Mouse (Mus musculus): ENCODE data around the gene Nap1l5.

The Nap1l5 gene

DNA sequence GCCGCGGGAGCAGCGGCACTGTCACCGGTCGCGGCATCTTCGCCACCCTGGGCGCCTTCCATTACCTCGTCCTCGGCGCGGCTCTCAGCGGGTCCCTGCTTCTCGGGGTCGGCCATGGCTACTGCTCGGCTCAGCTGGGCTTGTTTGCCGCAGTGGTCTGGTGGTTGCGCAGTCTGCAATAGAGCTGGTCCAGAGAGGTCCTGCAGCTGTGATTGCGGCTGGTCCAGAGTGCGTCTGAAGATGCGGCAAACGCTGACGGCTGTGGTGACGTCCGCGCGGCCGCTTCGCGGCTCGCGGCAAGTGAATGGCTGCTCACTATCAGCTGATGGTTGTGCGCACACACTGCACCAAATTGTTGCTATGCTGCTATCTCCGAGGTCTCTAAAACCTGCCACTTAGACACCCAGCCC lies at the start of gene Nap1l5:
Nap1l5 (minus strand) TSS at position 225 of the 410 bp plus-strand sequence.
- DNase-seq = peak; percentile 64

GRCm38 (mm10) chr6:58951128-58951992 lies 44.5 kb upstream of the Nap1l5 start:
- no peak for DNase-seq

DNA sequence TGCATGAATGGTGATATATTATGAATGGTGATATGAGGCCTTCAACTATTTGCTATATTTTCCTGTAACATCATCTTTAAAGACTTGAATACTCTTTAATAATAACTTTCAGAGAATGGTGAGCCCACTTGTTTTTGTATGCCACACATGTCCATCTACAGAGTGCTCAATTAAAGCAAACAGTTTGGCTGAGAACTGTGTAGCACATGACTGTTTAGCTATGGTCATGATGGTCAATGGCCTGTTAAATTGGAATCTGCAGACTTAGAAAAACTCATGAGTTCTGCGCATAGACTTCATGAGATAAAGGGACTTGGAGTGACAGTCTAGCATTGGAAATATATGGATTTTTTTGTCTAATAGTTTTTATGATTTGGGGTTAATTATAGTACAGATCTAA lies 43.5 kb upstream of the Nap1l5 start:
- no peak for DNase-seq

DNA sequence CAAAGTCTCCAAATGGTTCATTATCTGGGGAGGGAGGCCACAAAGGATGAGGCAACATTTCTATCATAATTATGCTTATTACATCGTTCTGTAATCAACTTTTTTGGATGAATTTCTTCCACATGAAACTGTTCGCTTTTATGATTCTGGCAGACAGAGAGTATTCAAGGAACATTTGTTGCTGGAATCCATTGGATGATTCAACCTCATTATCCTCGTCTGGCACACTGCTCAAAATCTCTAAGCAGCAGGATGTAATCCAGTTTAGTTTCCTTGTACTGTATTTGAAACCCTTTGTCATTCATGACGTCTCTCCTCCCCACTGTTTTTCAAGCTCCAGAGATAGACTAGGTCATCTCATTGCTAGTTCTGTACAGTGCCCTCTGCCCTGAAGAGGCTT lies 40.0 kb upstream of the Nap1l5 start:
- no peak for DNase-seq

DNA sequence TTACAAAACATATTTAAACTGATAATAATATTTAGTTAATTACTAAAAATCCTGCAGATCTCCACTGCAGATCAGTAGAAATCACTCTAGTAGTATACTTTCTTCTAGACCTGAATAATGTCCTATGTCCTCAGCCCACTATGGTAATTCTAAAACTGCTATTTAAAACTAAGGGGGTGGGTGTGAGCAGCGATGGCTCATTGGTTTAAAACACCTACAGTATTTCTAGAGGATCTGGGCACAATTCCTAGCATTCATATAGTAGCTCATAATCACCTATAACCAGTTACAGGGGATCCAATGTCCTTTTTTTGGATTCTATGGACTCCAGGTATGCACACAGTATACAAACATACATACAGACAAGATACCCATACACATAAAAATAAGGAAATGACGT lies 39.4 kb upstream of the Nap1l5 start:
- DNase-seq = no peak

- DNase-seq = no peak
These were observed 37.1 kb upstream of the Nap1l5 start for GRCm38 (mm10) chr6:58943958-58944357.

DNA sequence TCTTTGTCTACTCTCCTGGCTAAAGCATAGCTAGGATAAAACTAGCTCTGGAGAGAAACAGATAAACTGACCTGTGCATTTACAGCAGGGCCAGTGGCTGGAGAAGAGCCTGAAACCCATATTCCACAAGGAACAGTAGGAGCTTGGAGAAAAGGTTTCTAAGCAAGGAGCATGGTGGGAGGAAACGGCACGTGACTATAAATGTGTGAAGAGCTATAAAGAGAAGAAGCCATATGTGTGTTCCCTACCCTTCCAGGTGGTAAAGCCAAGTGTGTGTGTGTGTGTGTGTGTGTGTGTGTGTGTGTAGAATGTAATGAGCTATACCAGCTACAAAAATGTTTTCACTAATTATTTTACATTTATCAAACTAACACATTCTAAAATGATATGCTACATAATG lies 35.4 kb upstream of the Nap1l5 start:
- no peak for DNase-seq

GRCm38 (mm10) chr6:58937726-58938125 lies 30.9 kb upstream of the Nap1l5 start:
- no peak for DNase-seq

DNA sequence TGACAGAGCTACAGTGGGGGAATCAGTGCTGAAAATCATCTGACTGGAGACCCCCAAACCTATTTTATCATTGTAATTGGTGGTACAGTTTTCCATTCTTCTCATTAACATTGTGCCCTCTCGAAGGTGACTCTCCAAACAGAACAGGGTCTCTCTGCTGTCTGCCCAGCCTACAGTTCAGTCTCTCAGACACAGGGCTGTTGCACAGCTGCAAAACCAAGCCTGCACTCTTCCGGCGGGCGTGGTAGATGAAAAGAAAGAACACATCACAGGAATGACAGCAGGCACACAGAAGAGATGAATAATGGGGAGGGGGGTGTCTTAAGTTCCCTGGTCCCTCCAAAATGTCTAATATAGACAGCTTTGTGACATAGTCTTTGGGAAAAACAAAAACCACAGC lies 27.3 kb upstream of the Nap1l5 start:
- DNase-seq = no peak

GRCm38 (mm10) chr6:58933189-58933913 lies 26.5 kb upstream of the Nap1l5 start:
- DNase-seq = peak; percentile 78

DNA sequence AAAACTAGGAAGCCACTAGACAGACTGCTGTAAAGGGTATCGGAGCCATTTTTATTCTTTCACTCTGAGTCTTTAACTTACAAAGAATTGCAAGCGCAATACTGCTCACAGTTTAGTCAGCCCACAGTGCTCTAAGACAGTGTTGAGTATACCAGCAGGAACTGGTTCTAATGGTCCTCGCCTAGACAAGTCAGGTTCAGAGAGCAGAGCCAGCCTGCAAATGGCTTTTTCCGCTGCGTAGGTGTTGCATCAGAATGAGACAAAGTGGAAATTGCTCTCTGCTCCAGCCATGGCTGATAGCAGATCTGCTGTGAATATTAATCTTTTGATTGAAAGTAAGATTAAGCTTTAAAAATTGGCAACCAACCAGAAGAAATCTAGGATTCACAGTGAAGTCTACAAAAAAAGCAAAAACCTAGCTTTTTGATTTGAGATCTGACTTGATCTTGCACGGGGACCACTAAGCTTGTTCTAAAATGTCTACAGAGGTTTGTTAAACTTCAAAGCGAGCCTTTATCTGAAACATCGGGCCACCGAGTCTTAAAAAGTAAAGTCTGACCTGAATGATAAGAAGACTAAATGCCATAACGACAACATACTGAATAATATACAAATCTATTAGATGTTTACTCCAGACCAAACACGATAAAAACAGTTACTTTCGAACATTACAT lies 25.8 kb upstream of the Nap1l5 start:
- DNase-seq = peak; percentile 12

DNA sequence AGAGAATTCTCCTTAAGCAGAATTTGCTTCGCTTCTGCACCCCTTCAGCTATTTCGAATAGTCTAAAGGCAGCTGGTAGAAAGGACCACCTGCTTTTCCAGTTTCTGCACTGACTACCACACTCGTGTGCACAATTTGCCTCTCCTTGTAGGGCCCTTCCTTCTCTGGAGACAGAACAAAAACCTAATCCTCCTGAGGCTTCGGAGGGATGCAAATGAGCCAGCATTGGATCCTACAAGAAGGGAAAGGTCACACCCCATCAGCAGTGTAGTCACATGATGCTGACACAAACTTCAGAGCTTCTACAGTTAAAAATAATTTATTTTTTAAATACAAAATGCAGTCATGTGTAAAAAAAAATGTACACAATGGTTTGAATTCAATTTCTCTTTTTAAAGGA lies 24.3 kb upstream of the Nap1l5 start:
- no peak for DNase-seq

GRCm38 (mm10) chr6:58929911-58930431 lies 23.1 kb upstream of the Nap1l5 start:
- no peak for DNase-seq

DNA sequence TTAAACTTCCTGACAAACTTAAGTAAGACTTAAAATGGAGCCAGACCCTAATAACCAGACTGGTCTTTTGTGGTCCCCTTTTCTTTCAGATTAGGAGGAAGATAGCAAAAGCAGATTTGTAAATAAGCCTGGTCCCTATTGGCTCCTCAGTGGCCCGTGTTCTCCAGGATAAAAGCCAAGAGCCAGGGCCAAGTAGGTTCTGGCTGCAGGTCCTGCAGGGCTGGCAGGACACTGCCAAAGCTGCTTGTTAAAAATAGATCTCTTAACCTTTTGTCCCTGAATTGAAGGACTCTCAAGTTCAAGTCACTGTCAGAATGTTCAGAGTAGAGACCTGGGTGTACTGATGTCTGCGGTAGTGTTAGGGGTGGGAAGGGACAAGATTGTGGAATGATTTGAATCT lies 21.0 kb upstream of the Nap1l5 start:
- no peak for DNase-seq

DNA sequence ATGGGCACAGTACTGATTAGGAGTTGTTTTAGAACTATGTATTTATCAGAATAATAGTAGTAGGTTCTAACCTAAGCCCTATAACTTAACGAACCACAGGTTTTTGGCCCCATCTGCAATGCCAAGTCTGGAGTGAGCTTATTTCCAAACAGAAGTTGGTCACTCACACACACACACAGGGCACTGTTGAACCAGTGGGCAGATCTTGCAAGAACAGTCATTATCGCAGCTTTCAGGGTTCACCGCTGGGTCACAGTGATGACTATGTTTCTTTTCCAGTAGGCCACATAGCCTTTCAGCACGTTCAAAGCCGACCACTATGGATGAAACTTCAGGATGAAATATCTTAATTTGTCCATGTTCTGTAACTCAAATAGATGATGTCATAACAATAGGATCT lies 15.6 kb upstream of the Nap1l5 start:
- DNase-seq = no peak

GRCm38 (mm10) chr6:58921623-58922022 lies 14.7 kb upstream of the Nap1l5 start:
- peak; percentile 53 for DNase-seq

DNA sequence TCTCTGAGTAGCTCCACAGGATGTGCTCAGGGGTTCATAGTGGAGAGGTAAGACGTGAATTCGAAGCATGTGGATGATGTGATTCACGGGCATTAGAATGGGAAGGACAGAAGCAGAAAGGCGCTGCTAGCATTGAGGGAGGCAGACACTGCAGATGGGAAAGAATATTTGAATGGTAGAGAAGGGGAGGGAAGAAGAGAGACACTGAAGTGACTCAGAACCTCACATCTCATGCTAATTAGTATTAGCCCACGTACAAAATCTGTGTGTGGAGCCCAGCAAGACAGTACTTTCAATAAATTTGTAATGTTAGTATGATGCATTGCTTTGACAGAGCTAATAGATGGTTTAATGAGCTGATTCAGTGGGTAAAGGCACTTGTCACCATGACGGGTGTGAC lies 13.9 kb upstream of the Nap1l5 start:
- no peak for DNase-seq

GRCm38 (mm10) chr6:58916498-58916897 lies 9.6 kb upstream of the Nap1l5 start:
- no peak for DNase-seq

GRCm38 (mm10) chr6:58913971-58914370 lies 7.1 kb upstream of the Nap1l5 start:
- DNase-seq = no peak

DNA sequence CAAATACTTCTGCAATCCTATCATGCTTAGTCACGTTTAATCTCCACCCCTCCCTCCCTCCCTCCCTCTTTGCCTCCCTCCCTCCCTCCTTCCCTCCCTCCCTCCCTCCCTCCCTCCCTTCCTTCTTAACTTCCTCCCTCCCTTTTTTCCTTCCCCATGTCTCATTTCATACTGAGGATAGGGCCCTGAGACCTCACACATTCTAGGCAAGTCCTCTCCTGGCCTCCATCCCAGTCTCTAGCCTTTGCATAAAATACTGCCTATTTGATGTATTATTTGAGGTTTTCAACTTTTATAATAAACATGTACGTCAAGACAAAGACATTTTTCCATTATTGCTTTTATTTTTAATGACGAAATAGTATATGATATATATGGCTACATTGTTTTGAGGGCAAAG lies 6.7 kb upstream of the Nap1l5 start:
- DNase-seq = no peak

- DNase-seq = no peak
These were observed 6.0 kb upstream of the Nap1l5 start for GRCm38 (mm10) chr6:58912842-58913241.

GRCm38 (mm10) chr6:58907791-58908190 lies 915 bp upstream of the Nap1l5 start:
- DNase-seq = no peak

DNA sequence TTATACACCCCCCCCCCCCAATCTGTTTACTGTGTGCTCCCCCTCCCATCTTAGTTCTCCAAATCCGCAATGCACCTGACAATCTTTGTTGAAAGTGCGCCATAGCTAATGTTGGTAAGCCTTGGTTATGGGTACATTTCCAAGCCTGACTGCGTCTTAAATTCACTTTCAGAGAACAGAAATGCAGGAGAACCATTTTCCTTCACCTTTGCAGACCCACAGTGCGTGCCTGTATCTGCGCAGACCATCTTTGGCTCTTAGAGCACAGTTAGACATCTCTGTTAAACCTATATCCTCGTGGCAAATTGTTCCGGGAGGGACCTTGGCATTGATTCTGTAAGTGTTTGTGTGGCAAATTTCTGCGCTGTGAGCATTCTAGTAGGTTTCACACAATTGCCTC lies 460 bp upstream of the Nap1l5 start:
- no peak for DNase-seq

- peak; percentile 7 for DNase-seq
These were observed 2.3 kb downstream of the Nap1l5 start for GRCm38 (mm10) chr6:58904551-58904950.
